Mouse (Mus musculus) spleen, embryonic (tissue): ENCODE data around the gene Trim40.
"Not testable (repeated sequence)": the region's sequence is repeated elsewhere in the genome, so short reads cannot be mapped to it uniquely, and the experiment has no call there.

Source experiments
- CTCF ChIA-PET: fragments of 350-600 bp; sonication (Branson Sonifier 250); formaldehyde crosslinking; loops from one replicate; lab custom pipeline; 2022; lab: Charles Lee

Gene Trim40

GRCm38 (mm10) chr17:36893387-36893786 is 3.5 kb upstream of the Trim40 start:
- CTCF ChIA-PET, result no interaction called here

GRCm38 (mm10) chr17:36892362-36892761 is 2.4 kb upstream of the Trim40 start:
- CTCF ChIA-PET, result interaction anchor here (0.7 kb wide), 1 partner anchor 337 kb away, joined by 4 read pairs; no protein-coding TSS in a partner anchor

- CTCF ChIA-PET, result not testable (repeated sequence)
Observed at GRCm38 (mm10) chr17:36891496-36891895, 1.6 kb upstream of the Trim40 start.

- CTCF ChIA-PET, result no interaction called here
Observed at GRCm38 (mm10) chr17:36885132-36885790, 4.7 kb downstream of the Trim40 start.

- CTCF ChIA-PET, result no interaction called here
Observed at GRCm38 (mm10) chr17:36883350-36883749, 6.6 kb downstream of the Trim40 start.

- CTCF ChIA-PET, result no interaction called here
Observed at GRCm38 (mm10) chr17:36874636-36875035, 15.3 kb downstream of the Trim40 start.

GRCm38 (mm10) chr17:36869955-36870810 is 19.7 kb downstream of the Trim40 start:
- CTCF ChIA-PET, result no interaction called here

GRCm38 (mm10) chr17:36869284-36869954 is 20.5 kb downstream of the Trim40 start, which contains the start of gene Trim10:
Gene Trim10 (plus strand): TSS chr17:36869574.
- CTCF ChIA-PET, result no interaction called here

- CTCF ChIA-PET, result no interaction called here
Observed at GRCm38 (mm10) chr17:36868836-36869235, 21.1 kb downstream of the Trim40 start.

GRCm38 (mm10) chr17:36866719-36867527 is 23.0 kb downstream of the Trim40 start, which contains the start of gene Trim15:
Gene Trim15 (minus strand): TSS chr17:36867210.
- CTCF ChIA-PET, result no interaction called here

- CTCF ChIA-PET, result no interaction called here
Observed at GRCm38 (mm10) chr17:36861680-36862079, 28.2 kb downstream of the Trim40 start.

GRCm38 (mm10) chr17:36858181-36858580 is 31.7 kb downstream of the Trim40 start:
- CTCF ChIA-PET, result no interaction called here

GRCm38 (mm10) chr17:36856236-36856635 is 33.7 kb downstream of the Trim40 start:
- CTCF ChIA-PET, result no interaction called here

GRCm38 (mm10) chr17:36855484-36855883 is 34.4 kb downstream of the Trim40 start:
- CTCF ChIA-PET, result interaction anchor here (0.7 kb wide), 1 partner anchor 32 kb away, joined by 7 read pairs; no protein-coding TSS in a partner anchor

- CTCF ChIA-PET, result no interaction called here
Observed at GRCm38 (mm10) chr17:36851627-36852026, 38.3 kb downstream of the Trim40 start.

GRCm38 (mm10) chr17:36851200-36851599 is 38.7 kb downstream of the Trim40 start:
- CTCF ChIA-PET, result no interaction called here

GRCm38 (mm10) chr17:36849992-36850391 is 39.9 kb downstream of the Trim40 start:
- CTCF ChIA-PET, result no interaction called here

GRCm38 (mm10) chr17:36848911-36849310 is 41.0 kb downstream of the Trim40 start:
- CTCF ChIA-PET, result no interaction called here

- CTCF ChIA-PET, result no interaction called here
Observed at GRCm38 (mm10) chr17:36844725-36845124, 45.2 kb downstream of the Trim40 start.

- CTCF ChIA-PET, result no interaction called here
Observed at GRCm38 (mm10) chr17:36844286-36844719, 45.6 kb downstream of the Trim40 start.

GRCm38 (mm10) chr17:36843696-36844095 is 46.2 kb downstream of the Trim40 start:
- CTCF ChIA-PET, result interaction anchor here (0.6 kb wide), 1 partner anchor 11 kb away, joined by 3 read pairs; no protein-coding TSS in a partner anchor
